Mouse (Mus musculus) hindbrain, embryonic 13.5 days (tissue): Measurements from ENCODE around the gene Lpxn. TPM values are rescaled to one million over a fixed set of nuclear protein-coding genes. Genes with fewer than 3 reads are reported as not detected.

Experiments
- polyA plus RNA-seq: library from polyadenylated mRNA; unstranded; fragments of >200 nt; fragmentation: Nextera tagmentation; extraction: Ambion mirVana; gene quantifications from 2 replicates; pipeline ENCODE4 v1.2.1, GENCODE M21; 2015

The Lpxn gene
- polyA plus RNA-seq, 1 experiment from 2014 or later: 1.5 TPM

Other genes with a start within 250 kb of the Lpxn start
- gene Gm4952, start 196.2 kb upstream of the Lpxn start, polyA plus RNA-seq: 0.19 TPM in 1 of 2 replicates, not detected in the other
- gene Glyat, start 162.9 kb upstream of the Lpxn start, polyA plus RNA-seq: 0.05 TPM in 1 of 2 replicates, not detected in the other
- not detected in 2 replicates for gene Olfr1442, start 125.8 kb upstream of the Lpxn start, polyA plus RNA-seq
- gene Olfr1443, start 118.1 kb upstream of the Lpxn start, polyA plus RNA-seq: not detected in 2 replicates
- gene Keg1, start 100.4 kb upstream of the Lpxn start, polyA plus RNA-seq: not detected in 2 replicates
- 1.2 and 1.6 TPM in 2 replicates for gene Cntf, start 30.6 kb upstream of the Lpxn start, polyA plus RNA-seq
- 14.7 and 15.8 TPM in 2 replicates for gene Zfp91, start 67 bp upstream of the Lpxn start, polyA plus RNA-seq
- gene Gm5244, start 50.5 kb downstream of the Lpxn start, polyA plus RNA-seq: not detected in 2 replicates
- gene Olfr1444, start 61.1 kb downstream of the Lpxn start, polyA plus RNA-seq: not detected in 2 replicates
- gene Olfr1445, start 87.7 kb downstream of the Lpxn start, polyA plus RNA-seq: not detected in 2 replicates
- gene Olfr1446, start 97.3 kb downstream of the Lpxn start, polyA plus RNA-seq: not detected in 2 replicates
- gene Olfr1447, start 107.5 kb downstream of the Lpxn start, polyA plus RNA-seq: not detected in 2 replicates
- gene Olfr1448, start 128.2 kb downstream of the Lpxn start, polyA plus RNA-seq: not detected in 2 replicates
- gene Olfr1449, start 134.6 kb downstream of the Lpxn start, polyA plus RNA-seq: not detected in 2 replicates
- gene Olfr1450, start 154.1 kb downstream of the Lpxn start, polyA plus RNA-seq: not detected in 2 replicates
- not detected in 2 replicates for gene Olfr1451, start 198.8 kb downstream of the Lpxn start, polyA plus RNA-seq
- gene Olfr1453, start 232.1 kb downstream of the Lpxn start, polyA plus RNA-seq: not detected in 2 replicates